Comparison of ENCODE assay signal across 8 mouse cellular contexts in the genomic region with DNA sequence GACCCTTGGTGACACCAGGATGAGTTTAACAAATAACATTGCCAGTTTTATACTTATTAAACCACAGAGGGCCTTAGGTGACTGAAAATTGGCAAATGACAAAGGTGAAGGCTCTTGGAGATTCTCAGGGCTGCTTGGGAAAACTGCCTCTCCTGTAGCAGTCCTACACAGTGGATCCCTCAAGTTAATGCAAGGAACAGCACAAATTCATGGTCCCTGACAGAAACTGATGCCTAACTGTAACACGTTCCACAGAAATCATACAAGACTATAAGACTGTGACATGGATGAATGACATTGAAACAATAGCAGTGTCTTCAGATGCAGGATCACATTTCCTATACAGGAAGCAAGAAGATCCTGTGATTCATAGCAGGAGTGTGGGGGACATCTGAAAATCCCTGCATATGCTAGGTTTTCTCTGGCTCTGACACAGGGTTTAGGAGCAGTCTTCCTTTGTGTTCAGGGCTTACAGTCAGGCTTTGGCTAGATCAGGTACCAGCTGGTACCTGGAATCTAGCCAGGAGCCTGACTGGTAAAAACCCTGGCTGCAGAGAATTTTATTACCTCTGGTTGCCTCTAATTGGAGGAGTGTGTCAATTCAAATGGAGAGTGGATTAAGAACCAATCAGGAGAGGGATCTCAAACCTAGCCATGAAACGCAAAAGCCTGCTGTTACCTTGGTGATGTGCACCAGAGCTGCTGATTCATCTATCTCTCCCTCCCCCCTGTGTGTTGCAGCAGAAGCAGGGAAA.
A peak's percentile ranks its signal among the peaks of the same experiment; 100 is the strongest.
DNase-seq lines count a peak whose midpoint lies in the region; TF ChIP-seq lines count a peak whose summit lies in the region.

No protein-coding gene starts in this region.

- no peak overlapping the region for H3K4me3 ChIP-seq in kidney, adult 2 months (ENCODE audit: insufficient read depth, low read depth, low read length)
- H3K4me3 ChIP-seq in cortical plate, adult 2 months (ENCODE audit: insufficient read depth, low read length), result peak overlapping the region; percentile 24; the same call in 1 of the 2 replicates
- H3K4me3 ChIP-seq in heart, adult 2 months, result no peak overlapping the region

- no peak overlapping the region for H3K27ac ChIP-seq in kidney, adult 2 months (ENCODE audit: insufficient read depth, low read depth, low read length)
- 0 out of 2 replicates have a peak overlapping the region, but pooled peaks have one; percentile 42 for H3K27ac ChIP-seq in cortical plate, adult 2 months (ENCODE audit: insufficient read depth, low read length)
- no peak overlapping the region for H3K27ac ChIP-seq in heart, adult 2 months

- H3K9ac ChIP-seq in heart, adult 2 months (ENCODE audit: low read depth, low read length), result no peak overlapping the region

- H3K4me1 ChIP-seq in kidney, adult 2 months (ENCODE audit: control insufficient read depth, insufficient read depth, low read length), result no peaks in the 10 kb centered on the region
- no peaks in the 10 kb centered on the region for H3K4me1 ChIP-seq in cortical plate, adult 2 months (ENCODE audit: control insufficient read depth, insufficient read depth, low read length)
- H3K4me1 ChIP-seq in heart, adult 2 months (ENCODE audit: control insufficient read depth, insufficient read depth, low read length), result no peaks in the 10 kb centered on the region

- no peaks in the 10 kb centered on the region for H3K36me3 ChIP-seq in kidney, adult 2 months (ENCODE audit: control insufficient read depth, insufficient read depth, low read length)
- H3K36me3 ChIP-seq in heart, adult 2 months (ENCODE audit: control insufficient read depth, insufficient read depth, low read length), result no peaks in the 10 kb centered on the region

- no peak for TF ChIP-seq CTCF in kidney, adult 2 months (conservative IDR thresholded peaks at IDR 0.05; ENCODE audit: insufficient read depth, insufficient read length, low read depth, low read length)
- no peak for TF ChIP-seq CTCF in cortical plate, adult 2 months (IDR thresholded peaks at IDR 0.05; ENCODE audit: extremely low read depth, insufficient read depth, low read length)
- TF ChIP-seq CTCF in heart, adult 2 months (IDR thresholded peaks at IDR 0.05), result no peak

- H3K27me3 ChIP-seq in kidney, adult 2 months (replicated peaks; ENCODE audit: control insufficient read depth, insufficient read depth, low read length), result no peaks in the 10 kb centered on the region
- H3K27me3 ChIP-seq in heart, adult 2 months (ENCODE audit: control insufficient read depth, insufficient read depth, low read length), result no peaks in the 10 kb centered on the region

- TF ChIP-seq EP300 in heart, adult 2 months (IDR thresholded peaks at IDR 0.05; ENCODE audit: insufficient read depth, low read depth, low read length), result no peak

- intact Hi-C loops in heart, adult 2 months (cut with DNase I), result no loop called here

- peak; percentile 5 for DNase-seq in kidney, adult 2 months
- no peak for DNase-seq in kidney, adult 9 months
- peak; percentile 7 for DNase-seq in kidney, postnatal 10 days
- peak; percentile 12 for DNase-seq in mesoderm, embryonic 11.5 days (ENCODE audit: low read depth, low spot score)
- DNase-seq in lung, postnatal 36 days, result no peak
- DNase-seq in heart, adult 2 months, result no peak
- DNase-seq in lung, postnatal 4 days, result no peak

- H3K79me2 ChIP-seq in heart, adult 2 months (replicated peaks; ENCODE audit: control insufficient read depth, insufficient read depth, low read length), result no peaks in the 10 kb centered on the region

- 35% methylated on average over 2 of the region's 2 CpGs for WGBS in kidney, adult 2 months
- WGBS in heart, adult 2 months, result 35% methylated on average over 2 of the region's 2 CpGs

- no peak for TF ChIP-seq POLR2A in kidney, adult 2 months (IDR thresholded peaks at IDR 0.05; ENCODE audit: low read depth, low read length)
- 0 out of 2 replicates have a peak, but pooled peaks have one; percentile 37 for TF ChIP-seq POLR2A in cortical plate, adult 2 months (IDR thresholded peaks at IDR 0.05; ENCODE audit: extremely low read depth, insufficient read depth, low read length)
- TF ChIP-seq POLR2A in heart, adult 2 months (IDR thresholded peaks at IDR 0.05; ENCODE audit: insufficient read depth, low read depth, low read length), result no peak

Comparison
In these comparisons a context has a peak if more than half of its experiments do, and no peak if none do; other contexts are left out.
1. DNase-seq: peak in kidney, adult 2 months (single experiment), kidney, postnatal 10 days (single experiment) and mesoderm, embryonic 11.5 days (single experiment); none in kidney, adult 9 months (single experiment), lung, postnatal 36 days (single experiment), heart, adult 2 months (0 of 2) and lung, postnatal 4 days (0 of 2).